Mouse (Mus musculus) ovary, postnatal 36 days (tissue): ENCODE results near the gene Klhdc3.

Experiments used
- DNase-seq: peaks from one replicate; pipeline ENCODE4 v3.0.0; 2022; ENCODE audit warnings: low spot score, mixed read lengths

The Klhdc3 gene

DNA sequence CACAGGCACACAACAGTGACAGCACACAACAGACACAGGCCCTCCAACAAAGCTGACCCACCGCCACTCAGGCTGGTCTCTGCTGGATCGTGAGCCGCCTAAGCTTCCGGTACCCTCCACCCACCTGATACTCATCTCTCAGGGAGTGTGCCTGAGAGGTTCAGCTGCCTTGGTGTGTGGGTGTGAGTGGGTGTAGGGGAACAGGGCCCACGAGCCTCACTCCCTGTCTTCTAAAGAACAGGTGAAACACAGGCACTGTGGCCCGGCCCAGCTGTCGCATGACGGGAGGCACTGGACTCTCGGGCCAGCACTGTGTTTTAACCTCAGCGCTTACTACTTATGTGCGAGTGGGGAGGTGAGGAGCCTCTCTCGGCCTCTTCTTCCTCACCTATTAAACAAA lies 21.4 kb upstream of the Klhdc3 start:
- no peak for DNase-seq

DNA sequence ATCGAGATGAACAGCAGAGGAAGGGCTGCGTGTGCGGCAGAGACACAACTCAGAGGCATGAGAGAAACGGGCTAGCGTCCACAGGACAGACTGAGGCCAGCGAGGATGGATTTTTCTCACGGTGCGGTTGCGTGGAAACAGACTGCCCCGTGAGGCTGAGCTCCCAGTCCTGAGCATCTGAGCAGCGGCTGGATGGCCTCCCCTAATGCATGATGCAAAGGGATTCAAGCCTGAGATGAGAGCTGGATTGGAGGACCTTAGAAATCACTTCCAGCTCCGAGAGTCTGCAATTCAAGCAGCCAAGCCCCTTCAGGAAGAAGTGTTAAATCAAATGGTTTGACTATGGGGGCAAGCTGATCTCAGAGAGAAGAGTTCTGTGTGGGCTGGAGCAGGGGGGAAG lies 20.8 kb upstream of the Klhdc3 start:
- no peak for DNase-seq

DNA sequence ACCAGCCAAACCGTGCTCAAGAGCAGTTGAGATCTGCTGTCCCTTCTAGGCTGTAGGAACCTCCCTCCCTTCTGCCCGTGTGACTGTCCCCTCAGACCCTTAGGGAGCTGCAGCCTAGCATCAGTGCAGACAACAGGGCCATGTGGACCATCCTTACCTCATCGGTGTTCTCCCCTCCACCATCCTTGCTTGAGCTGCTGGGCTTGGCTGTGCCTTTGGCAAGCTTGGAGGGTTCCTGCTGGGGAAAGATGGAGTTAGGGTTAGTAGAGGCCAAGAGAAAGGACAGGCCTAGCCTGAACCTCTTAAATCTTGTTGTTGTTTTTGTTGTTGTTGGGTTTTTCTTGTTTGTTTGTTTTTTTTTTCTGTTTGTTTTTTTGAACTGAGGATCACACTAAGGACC lies 19.2 kb upstream of the Klhdc3 start:
- DNase-seq: no peak

DNA sequence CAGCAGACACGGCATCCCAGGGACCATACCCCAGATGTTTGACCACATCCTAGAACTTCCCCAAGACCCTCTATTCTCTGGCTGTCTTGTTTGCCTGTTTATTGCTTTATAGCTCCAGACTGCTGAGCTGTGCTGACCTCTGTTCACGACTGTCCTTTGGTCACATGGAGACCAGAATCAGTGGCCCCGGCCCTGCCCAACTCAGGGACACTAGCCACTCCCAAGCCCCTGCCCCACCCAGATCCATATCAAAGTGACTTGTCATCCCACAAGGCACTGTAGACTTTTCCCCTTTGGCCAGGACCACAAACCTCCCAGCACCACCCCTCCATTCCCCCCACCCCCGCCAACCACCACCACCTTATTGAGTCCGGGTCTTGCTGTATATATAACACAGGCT lies 18.5 kb upstream of the Klhdc3 start:
- DNase-seq: no peak

DNA sequence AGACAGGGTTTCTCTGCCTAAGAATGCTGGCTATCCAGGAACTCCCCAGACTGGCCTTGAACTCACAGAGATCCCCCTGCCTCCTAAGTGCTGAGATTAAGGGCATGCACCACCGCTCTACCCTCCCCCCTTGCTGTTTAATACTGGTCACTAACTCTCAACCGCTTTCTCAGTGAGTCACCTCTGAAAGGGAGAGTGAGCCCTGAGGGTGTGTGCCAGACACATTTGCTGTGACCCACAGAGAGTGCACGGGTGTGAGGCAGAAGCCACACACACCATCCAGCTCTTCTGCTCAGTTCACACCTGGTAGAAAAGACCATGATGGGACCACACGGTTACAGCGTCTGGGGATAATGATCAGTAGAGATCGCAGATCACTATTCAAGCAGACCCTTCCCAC lies 17.8 kb upstream of the Klhdc3 start:
- DNase-seq: no peak

DNA sequence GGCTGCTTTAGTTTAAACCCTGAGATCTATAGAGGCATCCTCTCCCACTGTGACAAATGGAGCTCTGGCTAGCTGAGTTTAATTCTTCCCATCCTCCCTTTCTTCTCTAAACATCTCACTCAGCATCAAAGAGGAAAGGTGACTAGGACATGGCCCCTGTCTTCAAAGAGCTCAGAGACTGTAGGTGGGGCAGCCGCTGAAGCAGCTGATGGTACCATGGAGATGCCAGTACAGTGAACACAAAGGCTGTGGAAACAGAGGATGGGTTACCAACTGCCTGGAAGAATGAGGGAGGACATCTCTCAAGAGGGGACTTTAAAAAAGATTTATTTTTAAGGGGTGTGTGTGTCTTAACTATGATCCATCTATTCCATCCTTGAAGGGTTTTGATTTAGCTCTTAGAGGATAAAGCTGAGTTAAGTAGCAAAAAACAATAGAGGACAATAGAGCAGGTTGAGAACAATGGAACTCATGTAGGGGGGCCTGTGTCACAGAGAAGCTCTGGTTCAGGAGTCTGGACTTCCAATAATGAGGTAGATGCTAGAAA lies 13.9 kb upstream of the Klhdc3 start:
- no peak for DNase-seq

DNA sequence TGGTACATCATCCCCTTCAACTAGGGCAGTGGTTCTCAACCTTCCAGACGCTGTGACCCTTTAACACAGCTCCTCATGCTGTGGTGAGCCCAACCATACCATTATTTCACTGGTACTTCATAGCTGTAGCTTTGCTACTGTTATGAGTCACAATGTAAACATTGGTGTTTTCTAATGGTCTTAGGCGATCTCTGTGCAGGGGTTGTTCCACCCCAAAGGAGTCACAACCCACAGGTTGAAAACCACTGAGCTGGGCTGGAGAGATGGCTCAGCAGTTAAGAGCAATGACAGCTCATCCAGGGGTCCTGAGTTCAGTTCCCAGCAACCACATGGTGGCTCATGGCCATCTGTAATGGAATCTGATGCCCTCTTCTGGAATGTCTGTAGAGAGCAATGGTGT lies 10.7 kb upstream of the Klhdc3 start:
- DNase-seq: no peak

DNA sequence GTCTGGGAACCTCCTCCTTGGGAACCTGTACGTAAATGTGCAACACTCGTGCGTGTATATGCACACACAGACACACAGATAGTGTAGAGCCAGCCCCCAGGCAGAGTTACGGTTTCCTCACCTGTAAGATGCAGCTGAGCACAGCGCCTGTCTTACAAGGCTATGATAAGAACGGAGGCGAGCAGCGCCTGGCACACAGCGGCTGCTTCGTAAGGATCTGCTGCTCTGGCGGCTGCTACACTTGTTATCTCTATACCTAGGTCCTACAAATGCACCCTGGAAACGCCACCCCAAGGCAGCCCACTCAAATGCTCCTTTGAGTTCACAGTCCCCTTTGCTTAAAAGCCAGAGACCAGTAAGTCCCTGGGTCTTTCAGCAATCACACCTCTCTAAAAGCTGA lies 10.0 kb upstream of the Klhdc3 start:
- no peak for DNase-seq

DNA sequence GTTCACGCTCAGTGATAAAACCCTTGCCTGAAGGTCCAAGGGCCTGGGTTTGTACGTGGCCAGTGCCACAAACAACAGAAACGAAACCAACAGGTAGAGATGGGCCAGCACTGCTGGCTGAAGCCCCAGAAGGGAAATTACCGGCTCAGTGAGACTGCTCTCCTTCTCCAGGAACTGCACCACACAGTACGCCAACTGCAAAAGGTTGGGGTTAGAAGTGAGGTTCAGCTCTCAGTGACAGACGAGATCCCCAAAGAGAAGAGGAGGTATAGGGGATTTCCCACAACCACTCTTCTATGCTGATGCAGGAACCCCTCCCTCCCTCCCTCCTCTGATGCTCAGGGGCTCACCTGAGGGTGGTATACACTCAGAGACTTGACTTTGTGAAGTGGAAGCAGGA lies 5.2 kb upstream of the Klhdc3 start:
- no peak for DNase-seq

DNA sequence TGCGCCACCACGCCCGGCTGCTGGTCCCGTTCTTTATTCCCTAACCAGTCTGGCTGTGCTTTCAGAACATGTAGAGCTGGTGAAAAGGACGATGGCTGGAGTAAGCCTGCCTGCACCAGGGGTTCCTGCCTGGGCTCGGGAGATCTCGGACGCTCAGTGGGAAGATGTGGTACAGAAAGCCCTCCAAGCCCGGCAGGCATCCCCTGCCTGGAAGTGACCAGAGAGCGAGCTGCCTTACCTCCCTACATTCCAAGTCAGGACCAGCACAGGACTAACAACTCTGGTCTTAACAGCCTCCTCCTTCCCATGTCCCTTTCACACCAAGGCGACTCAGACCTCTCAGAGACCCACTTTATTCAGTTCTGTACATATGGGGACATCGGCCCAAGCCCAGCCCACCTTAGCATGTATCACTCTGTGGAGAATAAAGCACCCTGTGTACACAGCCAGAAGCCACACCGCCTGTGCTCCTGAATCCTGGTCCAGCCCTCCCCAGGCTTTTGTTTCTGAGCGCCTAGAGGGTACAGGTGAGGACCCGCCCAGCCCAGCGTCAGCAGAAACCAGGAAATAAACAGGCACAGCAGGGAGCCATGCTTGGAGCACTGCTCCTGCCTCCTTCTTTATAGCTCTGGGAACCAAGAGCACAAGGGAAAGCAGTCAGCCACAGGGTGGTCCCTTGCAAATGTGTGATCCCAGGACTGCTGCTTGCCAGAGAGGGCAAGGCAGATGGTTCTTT lies 2.1 kb upstream of the Klhdc3 start:
- DNase-seq: no peak

DNA sequence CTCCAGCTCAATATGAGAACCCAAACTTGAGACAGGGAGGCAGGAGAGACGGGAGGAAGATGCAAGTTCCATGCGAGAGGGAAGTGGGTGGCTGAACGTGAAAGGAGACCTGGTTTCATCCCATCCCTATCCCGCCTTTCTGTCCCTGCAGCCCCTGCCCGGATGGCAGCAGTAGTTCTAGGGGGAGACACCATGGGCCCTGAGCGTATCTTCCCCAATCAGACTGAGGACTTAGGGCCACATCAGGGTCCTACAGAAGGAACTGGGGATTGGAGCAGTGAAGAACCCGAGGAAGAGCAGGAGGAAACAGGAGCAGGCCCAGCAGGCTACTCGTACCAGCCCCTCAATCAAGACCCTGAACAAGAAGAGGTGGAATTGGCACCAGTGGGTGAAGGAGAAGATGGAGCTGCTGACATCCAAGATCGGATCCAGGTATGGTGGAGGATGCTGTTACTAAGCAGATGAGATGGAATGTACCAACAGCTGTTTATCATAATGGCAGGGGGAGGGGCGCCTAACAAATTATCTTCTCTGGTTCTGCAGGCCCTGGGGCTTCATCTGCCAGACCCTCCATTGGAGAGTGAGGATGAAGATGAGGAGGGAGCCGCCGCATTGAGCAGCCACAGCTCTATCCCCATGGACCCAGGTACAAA lies 878 bp upstream of the Klhdc3 start:
- DNase-seq: no peak

DNA sequence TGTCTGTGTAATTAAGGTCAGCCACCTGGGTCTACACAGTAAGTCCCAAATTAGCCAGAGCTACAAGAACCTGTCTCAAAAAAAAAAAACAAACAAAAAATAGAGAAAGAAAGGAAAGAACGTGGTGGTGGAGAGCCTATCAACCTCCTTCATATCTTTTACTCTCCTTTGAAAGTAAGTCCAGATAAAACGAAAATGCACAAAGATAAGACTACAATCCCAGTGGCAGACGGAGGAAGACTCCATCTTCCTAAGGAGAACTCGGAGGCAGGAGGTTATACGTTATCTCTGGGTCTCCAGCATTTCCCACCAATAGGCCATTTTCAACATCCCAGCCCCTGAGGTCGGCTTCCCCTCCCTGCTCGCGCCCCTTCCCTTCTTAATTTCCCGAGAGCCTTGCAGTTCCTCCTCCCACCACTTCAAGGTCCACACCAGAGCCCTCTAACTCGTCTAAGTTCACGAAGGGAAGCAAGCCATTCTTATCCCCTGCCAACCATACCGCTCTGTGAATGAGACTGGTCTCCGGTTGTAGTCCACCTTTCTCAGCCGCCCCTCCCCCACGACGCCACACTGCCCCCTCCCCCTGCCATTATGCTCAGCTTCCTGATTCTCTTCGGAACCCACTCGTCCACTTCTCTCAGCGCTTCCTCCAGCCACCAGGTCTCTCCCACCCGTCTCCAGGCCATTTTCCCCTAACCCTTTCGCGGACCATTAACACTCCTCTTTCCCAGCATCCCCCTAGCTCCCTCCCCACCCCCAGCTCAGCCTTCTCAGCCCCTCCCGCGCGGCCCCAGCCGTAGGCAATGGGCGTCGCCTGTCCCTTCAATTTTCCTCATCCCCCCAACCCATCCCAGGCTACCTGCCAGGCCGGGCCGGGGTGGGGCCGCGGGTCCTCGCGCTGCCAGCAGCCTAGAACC lies 613 bp downstream of the Klhdc3 start:
- DNase-seq: no peak

DNA sequence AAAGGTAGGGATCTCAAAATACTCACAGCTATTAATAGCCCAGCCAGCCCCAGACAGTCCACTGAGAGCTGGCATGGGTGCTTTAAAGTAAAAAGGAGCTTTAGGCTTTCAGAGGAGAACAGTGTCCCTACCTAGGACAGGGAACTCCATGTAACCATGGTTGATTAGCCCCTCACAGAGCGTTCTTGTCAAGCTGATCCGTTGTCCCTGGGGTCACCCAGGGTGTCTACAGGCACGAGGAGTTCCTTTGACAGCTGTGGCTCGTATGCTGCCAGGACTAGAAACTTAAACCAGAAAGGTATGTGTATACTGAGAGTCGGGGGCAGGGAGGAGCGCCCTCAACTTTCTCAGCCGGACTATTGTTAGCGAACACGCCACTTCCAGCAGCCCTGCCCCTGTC lies 1.8 kb downstream of the Klhdc3 start:
- DNase-seq: no peak

DNA sequence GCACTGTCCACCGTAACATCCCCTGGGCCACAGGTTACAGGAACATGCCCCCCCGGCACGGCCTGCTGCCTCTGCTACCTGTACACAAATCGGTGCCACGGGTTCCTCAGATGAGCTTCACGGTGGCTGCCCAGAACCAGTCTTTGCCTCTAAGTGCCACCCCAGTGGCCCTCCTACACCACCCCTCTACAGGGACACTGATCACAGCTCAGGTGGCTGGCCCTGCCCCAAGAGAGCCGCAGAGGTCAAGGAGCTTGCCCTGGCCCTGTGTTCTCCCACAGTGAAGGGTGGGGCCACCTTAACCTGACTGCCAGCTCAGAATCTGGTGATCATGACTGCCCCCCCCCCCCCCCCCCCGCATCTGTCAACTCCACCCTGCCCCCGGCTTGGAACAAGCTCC lies 2.3 kb downstream of the Klhdc3 start, which contains the start of gene Mea1:
Gene Mea1, plus strand, starts transcription at position 378 of the 400 bp plus-strand sequence.
- no peak for DNase-seq

DNA sequence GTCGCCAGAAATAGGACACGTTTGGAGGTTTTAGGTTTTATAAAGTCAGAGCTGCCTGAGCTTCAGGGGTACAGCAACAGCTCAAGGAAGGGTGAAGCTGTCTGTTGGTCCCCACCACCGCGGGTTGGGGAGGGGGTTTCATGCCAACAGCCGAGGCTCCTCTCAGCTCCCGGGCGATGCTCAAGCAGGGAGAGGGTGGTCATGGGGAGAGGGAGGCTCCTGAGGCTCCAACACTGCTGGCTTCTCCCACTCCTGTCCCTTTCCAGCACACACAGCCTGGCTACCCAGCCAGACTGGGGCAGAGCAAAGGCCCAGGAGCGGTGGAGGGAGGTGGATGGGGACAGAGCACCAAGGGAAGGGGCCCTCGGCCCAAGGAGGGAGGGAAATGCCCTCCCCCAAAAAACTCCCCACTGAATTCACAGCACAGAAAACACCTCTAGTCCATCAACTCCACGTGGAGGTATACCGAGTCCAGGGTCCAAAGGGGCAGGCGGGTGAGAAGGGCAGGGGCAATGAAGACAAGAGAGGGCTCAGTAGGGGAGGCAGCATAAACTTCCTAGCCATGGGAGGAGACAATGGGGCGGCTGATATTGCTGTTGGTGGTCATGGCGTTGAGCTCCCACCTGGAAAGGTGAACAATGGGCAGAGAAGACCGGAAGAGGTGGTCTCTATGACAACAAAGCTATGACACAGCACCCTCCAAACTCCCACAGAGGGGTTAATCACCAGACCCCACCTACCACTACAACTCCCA lies 6.0 kb downstream of the Klhdc3 start:
- DNase-seq: no peak

DNA sequence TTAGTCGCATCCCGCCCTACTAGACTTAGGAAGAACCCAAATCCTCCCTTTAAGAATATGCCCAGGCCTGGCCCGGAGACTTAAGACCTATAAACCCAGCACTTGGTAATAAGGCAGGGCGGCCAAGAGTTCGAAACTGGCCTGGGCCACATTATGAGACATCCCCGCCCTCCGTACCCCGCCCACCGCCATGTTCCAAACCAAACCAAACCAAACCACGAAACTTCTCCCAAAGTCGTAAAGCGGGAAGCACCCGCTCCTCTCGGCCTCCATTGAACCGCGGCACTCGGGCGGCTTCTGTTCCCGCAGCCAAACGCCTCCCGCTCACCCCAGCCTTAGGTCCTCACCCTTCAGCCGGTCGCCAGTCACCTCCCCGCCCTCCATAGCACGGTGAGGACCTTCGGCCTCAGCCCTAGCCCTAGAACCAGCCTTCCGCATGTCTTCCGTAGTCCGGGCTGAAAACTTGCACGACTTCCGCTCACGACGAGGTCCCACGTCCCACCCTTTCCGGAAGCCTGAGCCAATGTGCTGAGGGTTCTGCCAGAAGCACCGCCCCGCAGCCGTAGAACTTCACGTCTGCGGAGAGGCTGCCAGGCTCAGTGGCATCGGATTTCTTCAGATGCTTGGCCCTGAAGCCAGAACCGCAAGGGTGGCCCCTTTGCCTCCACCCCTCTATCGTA lies 6.7 kb downstream of the Klhdc3 start, which contains the start of gene Rrp36:
Gene Rrp36, minus strand, starts transcription at position 503 of the 680 bp plus-strand sequence.
- DNase-seq: peak; percentile 87

DNA sequence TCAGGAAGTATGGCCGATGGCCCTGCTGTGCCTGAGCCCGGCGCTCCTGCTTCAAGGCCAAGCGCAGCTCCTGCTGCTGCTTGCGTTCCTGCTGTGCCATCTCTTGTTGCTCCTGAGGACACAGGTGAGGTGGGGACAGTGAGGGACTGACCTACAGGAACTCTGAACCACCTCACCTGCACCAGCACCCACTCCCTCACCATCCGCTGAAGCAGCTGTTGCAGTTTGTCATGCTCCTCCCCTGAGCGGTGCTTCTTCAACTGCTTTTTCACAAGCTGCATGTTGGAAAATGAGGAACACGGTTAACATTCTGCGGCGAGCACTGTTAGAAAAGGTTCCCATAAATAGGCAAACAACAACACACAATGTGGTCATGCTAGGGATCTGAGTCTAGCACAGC lies 10.8 kb downstream of the Klhdc3 start:
- no peak for DNase-seq

DNA sequence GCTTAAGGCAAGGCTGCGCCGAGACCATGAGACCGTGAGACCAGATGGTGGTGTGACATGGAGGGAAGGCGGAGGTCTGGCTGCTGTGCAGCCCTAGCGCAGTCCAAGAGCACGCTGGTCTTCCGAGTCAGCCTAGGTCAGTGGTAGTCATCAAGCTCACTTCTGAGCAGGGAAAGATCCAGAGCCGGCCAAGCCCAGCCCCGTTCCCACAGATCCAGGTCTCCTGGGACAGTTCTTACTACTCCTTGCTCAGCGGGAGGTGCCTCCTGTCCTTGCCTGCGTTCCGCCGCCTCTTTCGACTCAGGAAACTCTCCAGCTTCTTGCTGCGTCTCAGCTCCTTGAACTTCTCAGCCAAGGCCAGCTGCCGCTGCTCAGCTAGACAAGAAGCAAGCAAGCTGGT lies 13.0 kb downstream of the Klhdc3 start:
- DNase-seq: no peak

DNA sequence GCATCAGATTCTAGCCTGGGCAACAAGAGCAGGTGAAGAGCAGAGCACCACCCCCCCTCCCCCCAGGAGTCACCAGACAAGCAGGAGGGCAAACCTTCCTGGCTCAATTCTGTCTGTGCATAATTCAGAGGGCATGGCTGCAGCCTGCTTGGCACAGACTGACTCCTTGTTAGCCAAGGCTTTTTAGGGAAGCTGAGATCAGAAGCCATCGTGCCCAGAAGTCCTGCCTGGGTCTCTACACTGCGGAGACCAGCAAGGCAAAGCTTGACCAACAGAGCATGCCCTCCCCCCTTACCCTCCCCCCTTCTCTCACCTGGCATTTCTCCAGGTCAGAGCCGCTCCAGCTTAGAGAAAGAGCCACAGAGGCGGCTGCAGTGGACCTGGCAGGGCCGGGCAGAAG lies 18.0 kb downstream of the Klhdc3 start:
- no peak for DNase-seq

DNA sequence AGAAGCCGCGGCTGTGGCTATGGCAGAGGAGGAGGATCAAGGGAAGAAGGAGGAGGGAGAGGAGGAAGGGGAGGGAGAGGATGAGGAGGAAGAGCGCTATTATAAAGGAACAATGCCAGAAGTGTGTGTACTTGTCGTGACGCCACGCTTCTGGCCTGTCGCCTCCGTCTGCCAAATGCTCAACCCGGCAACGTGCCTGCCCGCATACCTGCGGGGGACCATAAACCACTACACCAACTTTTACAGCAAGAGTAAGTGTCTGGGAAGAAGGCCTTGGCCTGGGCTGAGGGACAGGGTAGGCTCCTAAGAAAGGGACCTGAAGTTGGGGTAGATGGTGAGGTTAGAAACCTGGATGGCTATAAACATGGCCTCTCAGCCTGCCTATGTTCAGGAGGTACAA lies 18.7 kb downstream of the Klhdc3 start:
- DNase-seq: no peak

DNA sequence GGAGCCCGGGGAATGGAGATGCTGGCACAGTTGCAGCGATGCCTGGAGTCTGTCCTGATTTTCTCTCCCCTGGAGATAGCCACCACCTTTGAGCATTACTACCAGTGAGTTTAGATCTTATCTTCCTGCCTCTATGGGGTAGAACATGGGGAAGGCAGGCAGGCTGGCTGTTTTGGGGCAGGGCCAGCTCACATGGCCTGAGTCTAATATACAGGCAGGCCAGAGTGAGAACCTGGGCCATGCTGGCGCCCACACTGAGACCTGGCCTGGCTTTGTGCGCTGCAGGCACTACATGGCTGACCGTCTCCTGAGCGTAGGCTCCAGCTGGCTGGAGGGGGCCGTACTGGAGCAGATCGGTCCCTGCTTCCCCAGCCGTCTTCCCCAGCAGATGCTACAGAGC lies 19.4 kb downstream of the Klhdc3 start:
- DNase-seq: no peak
